Mouse (Mus musculus): ENCODE measurements around the gene Acss1.

The Acss1 gene

GRCm38 (mm10) chr2:150569847-150570590, 98.3 kb downstream of the Acss1 start, which contains the start of gene Cst7:
Gene Cst7, plus strand, starts transcription at chr2:150570415.
- no peak for DNase-seq (ENCODE audit: low spot score)

Measured in ovary, adult 18-20 months (tissue).